Mouse (Mus musculus) stomach, embryonic 16.5 days (tissue): Measurements from ENCODE around the gene Cacnb1. TPM values are rescaled to one million over a fixed set of nuclear protein-coding genes. Genes with fewer than 3 reads are reported as not detected.

ENCODE experiments used
- ATAC-seq: fragments of 200-750 bp; cut with Nextera tagmentation; 2 replicates; pipeline ENCODE4 v1.8.0; 2017; ENCODE audit warnings: moderate number of reproducible peaks, moderate TSS enrichment; ENCODE audit not compliant: insufficient read depth, low FRiP score
- H3K27ac ChIP-seq: fragments of 300-500 bp; sonication (generic); 2 replicates; pipeline ENCODE4 v1.5.1; 2014; ENCODE audit warnings: low read length
- H3K27me3 ChIP-seq: fragments of 300-500 bp; sonication (generic); 2 replicates; pipeline ENCODE4 v1.6.1; 2014; ENCODE audit warnings: low read length, control low read depth, mixed read lengths; ENCODE audit not compliant: control insufficient read depth, insufficient read depth
- H3K36me3 ChIP-seq: fragments of 300-500 bp; sonication (generic); 2 replicates; pipeline ENCODE4 v1.6.1; 2014; ENCODE audit warnings: low read length; ENCODE audit not compliant: control insufficient read depth, insufficient read depth
- H3K4me1 ChIP-seq: fragments of 300-500 bp; sonication (generic); 2 replicates; pipeline ENCODE4 v1.6.1; 2014; ENCODE audit warnings: low read length, control low read depth, mixed read lengths; ENCODE audit not compliant: control insufficient read depth, insufficient read depth
- H3K4me2 ChIP-seq: fragments of 300-500 bp; sonication (generic); 2 replicates; pipeline ENCODE4 v1.6.1; 2014; ENCODE audit warnings: low read depth, low read length, mixed read lengths
- H3K4me3 ChIP-seq: fragments of 300-500 bp; sonication (generic); replicated peaks from 2 replicates; pipeline ENCODE4 v1.5.1; 2014; ENCODE audit warnings: mild to moderate bottlenecking, low read length
- H3K9ac ChIP-seq: fragments of 300-500 bp; sonication (generic); 2 replicates; pipeline ENCODE4 v1.6.1; 2014; ENCODE audit warnings: low read length
- H3K9me3 ChIP-seq: fragments of 300-500 bp; sonication (generic); replicated peaks from 2 replicates; pipeline ENCODE4 v1.6.1; 2016; ENCODE audit warnings: low read length, control low read depth; ENCODE audit not compliant: control insufficient read depth
- WGBS: fragments of 180-500 bp; shearing (Covaris S2); extraction: QIAGEN DNeasy Blood & Tissue Kit; methylation state at CpG from one replicate; pipeline ENCODE4 v1.1.7; 2014; 5-methylcytosine and 5-hydroxymethylcytosine counted together
- polyA plus RNA-seq: library from polyadenylated mRNA; unstranded; fragments of >200 nt; fragmentation: Nextera tagmentation; extraction: Ambion mirVana; gene quantifications from 2 replicates; pipeline ENCODE4 v1.2.1, GENCODE M21; 2015

The Cacnb1 gene
- polyA plus RNA-seq, 1 experiment from 2014 or later: 12.1 TPM

DNA sequence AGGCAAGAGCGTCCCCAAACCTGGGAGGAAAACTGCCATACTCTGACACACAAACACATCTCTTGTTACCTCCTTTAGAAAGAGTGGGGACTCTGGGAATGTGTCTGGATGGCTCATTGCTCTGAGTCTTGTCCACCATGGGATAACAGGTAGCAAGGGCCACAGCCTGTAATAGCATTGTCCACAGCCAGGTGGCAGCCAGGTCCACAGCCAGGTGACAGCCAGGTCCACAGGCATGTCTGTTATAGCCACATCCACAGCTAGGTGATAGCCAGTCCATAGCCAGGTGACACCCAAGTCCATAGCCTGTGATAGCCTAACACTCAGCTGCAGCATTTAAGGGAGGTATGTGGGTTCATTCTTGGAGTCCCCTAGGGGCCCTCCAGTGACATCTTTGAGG is 61.9 kb downstream of the Cacnb1 start:
- Histone ChIP-seq H3K27ac (no peak overlapping the region), H3K4me2 (no peak overlapping the region), H3K4me1 (no peaks in the 10 kb centered on the region), H3K9ac (no peak overlapping the region), H3K4me3 (no peak overlapping the region), H3K36me3 (no peaks in the 10 kb centered on the region), H3K9me3 (no peaks in the 10 kb centered on the region), H3K27me3 (no peaks in the 10 kb centered on the region)
- WGBS: 81% methylated on average over 1 of the region's 1 CpGs
- ATAC-seq: no peak

DNA sequence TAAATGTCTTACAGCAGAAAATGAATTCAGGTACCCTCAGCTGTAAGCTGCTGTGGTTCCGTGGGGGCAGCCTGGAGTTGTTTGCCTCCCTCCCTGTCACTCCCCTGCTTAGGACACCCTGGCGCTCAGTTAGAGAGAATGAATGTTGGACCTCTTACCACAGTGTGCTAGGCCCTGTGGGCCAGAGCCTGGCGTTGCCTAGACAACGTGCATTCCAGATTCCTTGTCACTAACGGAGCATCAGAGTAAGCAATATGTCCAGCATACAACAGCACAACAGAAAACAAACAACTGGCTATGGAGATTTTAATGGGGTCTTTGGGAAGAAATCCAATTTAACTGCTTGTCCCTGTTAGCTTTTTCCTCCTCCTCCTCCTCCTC is 63.5 kb downstream of the Cacnb1 start:
- no peak overlapping the region for H3K4me2 ChIP-seq
- H3K27ac ChIP-seq: no peak overlapping the region
- ATAC-seq: no peak
- WGBS: 63% methylated on average over 5 of the region's 5 CpGs
- no peak overlapping the region for H3K4me3 ChIP-seq
- H3K4me1 ChIP-seq: peaks cover 3% of the 10 kb centered on the region; the same call in 1 of the 2 replicates
- H3K9me3 ChIP-seq: no peaks in the 10 kb centered on the region
- H3K9ac ChIP-seq: no peak overlapping the region
- H3K36me3 ChIP-seq: no peaks in the 10 kb centered on the region
- no peaks in the 10 kb centered on the region for H3K27me3 ChIP-seq

DNA sequence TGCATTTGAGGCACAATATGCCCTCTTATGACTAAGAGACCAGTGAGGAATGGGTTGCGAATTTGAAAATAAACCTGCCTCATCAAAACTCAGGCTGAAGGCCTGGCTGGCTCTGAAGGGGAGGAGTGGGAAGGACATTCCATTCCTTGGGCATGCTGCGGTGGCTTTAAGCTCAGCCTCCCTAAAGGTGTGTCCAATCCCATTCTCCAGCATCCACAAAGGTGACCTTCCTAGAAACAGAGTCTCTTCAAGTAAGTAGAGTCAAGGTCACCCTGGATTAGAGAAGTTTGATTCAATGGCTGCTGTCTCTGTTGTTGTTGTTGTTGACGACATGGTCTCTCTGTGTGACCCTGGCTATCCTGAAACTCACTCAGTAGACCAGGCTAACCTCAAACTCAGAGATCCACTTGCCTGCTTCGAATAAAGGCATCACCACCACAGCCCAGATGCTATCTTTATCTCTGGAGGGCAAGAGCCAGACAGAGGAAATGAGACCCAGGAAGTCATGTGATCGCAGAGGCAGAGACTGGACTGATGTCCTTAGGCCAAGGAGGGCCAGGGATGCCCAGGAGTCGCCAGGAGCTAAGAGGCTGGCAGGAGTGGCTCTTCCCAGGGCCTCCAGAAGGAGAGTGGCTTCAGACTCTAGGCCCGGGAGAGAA is 64.1 kb downstream of the Cacnb1 start:
- H3K9me3 ChIP-seq: no peaks in the 10 kb centered on the region
- no peak overlapping the region for H3K4me3 ChIP-seq
- 75% methylated on average over 7 of the region's 7 CpGs for WGBS
- ATAC-seq: no peak
- no peak overlapping the region for H3K4me2 ChIP-seq
- no peak overlapping the region for H3K9ac ChIP-seq
- H3K4me1 ChIP-seq: peaks cover 3% of the 10 kb centered on the region; the same call in 1 of the 2 replicates
- H3K36me3 ChIP-seq: no peaks in the 10 kb centered on the region
- H3K27me3 ChIP-seq: no peaks in the 10 kb centered on the region
- no peak overlapping the region for H3K27ac ChIP-seq

DNA sequence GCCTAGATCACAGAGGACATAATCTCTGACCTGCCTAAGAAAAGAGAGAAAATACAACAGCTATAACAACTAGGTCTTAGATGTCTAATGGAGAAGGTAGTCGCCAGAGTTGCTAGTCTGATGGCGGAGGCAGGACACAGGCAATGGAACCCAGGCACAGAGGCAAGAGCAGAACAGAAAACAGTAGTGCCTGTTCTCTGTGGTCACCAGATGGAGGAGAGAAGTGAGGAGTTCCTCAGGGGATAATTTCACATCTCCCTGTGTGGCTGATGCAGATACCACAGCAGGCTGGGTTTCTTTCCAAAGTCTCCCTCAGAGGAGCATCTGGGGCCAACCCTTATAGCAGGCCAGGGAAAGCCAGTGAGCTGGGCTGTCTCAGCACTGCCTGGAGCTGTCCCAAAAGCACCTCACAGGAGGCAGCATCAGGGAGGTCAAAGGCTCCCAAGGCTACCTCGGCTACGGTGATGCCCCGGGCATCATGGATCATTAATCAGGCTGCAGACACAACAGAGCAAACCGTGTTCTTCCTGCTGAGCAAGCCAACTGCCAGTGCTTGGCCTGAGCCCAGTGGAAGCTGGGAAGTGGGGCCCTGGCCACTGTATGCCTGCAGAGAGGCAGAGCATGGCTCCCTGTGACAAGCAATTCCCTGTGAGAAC is 65.8 kb downstream of the Cacnb1 start:
- H3K4me2 ChIP-seq: no peak overlapping the region
- H3K27ac ChIP-seq: no peak overlapping the region
- no peak overlapping the region for H3K4me3 ChIP-seq
- H3K36me3 ChIP-seq: no peaks in the 10 kb centered on the region
- peaks cover 3% of the 10 kb centered on the region; the same call in 1 of the 2 replicates for H3K4me1 ChIP-seq
- H3K9me3 ChIP-seq: no peaks in the 10 kb centered on the region
- no peak overlapping the region for H3K9ac ChIP-seq
- H3K27me3 ChIP-seq: no peaks in the 10 kb centered on the region
- no peak for ATAC-seq
- WGBS: 36% methylated on average over 6 of the region's 6 CpGs

DNA sequence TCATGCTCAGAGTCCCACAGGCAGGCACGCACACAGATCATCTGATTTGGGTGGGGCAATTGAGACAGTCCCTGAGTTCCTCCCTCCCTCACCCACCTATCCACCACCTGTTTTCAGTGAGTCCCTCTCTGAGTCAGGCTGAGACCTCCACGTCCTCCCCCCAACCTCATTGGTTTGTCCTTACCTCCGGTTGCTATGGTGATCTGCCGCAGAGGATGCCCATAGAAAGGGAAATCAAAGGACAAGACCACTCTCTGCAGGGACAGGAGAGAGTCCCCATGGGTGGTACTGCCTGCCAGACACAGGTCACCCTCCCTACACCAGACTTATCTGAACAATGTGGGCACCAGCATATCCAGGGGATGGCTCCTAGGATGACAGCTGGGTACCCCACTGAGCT is 66.9 kb downstream of the Cacnb1 start:
- Histone ChIP-seq H3K4me1 (peaks cover 3% of the 10 kb centered on the region; the same call in 1 of the 2 replicates), H3K9ac (no peak overlapping the region), H3K4me2 (no peak overlapping the region), H3K36me3 (no peaks in the 10 kb centered on the region), H3K27me3 (no peaks in the 10 kb centered on the region), H3K27ac (no peak overlapping the region), H3K9me3 (no peaks in the 10 kb centered on the region), H3K4me3 (no peak overlapping the region)
- no peak for ATAC-seq
- 69% methylated on average over 4 of the region's 4 CpGs for WGBS

DNA sequence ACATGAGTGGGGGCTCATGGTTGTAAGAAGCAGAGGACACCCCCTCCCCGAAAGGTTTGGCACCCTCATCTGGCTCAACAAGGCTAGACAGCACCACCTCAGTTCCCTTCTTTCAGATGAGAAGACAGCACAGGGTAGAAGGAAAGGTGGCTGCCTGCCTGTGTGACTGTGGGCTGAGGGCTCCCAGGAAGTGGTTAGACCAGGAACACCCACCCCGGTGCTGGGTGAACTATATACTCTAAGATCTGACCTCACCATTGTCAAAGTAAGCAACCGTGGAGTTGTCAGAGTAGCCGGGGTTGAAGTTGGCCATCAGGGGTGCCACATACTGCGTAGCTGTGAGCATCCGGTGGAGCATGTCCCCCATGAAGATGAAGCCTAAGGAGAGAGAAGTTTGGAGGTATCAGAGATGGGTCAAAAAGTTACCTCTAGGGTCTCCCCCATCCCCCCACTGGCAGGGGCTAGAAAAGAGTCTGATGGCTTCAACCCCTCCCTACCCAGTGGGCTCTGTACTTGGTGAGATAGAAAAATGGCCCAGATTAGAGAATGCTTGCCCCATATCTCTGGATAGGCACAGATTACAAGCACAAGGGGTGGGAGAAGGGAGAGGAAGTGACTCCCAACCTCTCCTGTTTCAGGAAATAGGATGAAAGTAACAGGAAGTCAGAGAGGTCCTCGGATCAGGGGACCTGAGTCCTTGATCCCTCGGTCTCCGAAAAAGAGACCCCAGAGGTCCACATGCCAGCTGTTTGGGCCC is 67.5 kb downstream of the Cacnb1 start:
- Histone ChIP-seq H3K27me3 (no peaks in the 10 kb centered on the region), H3K9me3 (no peaks in the 10 kb centered on the region), H3K27ac (no peak overlapping the region), H3K36me3 (no peaks in the 10 kb centered on the region), H3K9ac (no peak overlapping the region), H3K4me3 (no peak overlapping the region), H3K4me1 (peaks cover 3% of the 10 kb centered on the region; the same call in 1 of the 2 replicates), H3K4me2 (no peak overlapping the region)
- 78% methylated on average over 9 of the region's 9 CpGs for WGBS
- no peak for ATAC-seq

DNA sequence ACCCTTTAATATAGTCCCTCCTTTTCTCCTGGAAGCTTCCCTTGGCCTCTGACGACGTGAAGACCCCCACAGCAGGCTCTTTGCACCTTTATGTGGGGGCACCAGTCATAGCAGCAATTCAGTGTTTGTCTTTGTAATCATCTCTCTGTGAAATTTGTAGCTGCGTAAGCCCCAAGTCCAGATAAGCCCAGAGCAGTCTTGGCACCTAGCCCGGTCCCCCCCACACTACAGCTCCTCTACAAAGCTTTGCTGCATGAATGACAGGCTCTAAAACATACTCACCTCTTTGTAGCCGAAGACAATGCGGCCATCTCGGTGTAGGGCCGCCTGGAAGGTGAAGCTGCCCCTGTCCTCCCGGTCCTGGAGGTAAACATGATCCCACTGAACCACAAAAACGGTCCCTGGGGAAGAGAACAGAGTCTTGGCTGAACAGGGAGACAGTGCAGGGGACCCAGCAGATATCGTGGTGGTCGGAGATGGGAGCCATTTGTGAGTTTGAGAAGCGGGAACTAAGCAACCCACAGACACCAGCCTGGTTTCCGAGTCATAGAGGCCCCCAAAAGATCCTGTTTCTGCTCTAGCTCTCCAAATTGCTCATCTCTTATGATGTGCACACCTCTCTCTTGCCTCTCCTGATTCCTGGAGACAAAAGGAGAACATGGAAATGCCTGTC is 68.2 kb downstream of the Cacnb1 start:
- no peak overlapping the region for H3K9ac ChIP-seq
- H3K9me3 ChIP-seq: no peaks in the 10 kb centered on the region
- no peak overlapping the region for H3K4me2 ChIP-seq
- no peak overlapping the region for H3K4me3 ChIP-seq
- ATAC-seq: no peak
- H3K27ac ChIP-seq: no peak overlapping the region
- H3K36me3 ChIP-seq: no peaks in the 10 kb centered on the region
- peaks cover 3% of the 10 kb centered on the region; the same call in 1 of the 2 replicates for H3K4me1 ChIP-seq
- 49% methylated on average over 14 of the region's 14 CpGs for WGBS
- H3K27me3 ChIP-seq: no peaks in the 10 kb centered on the region

DNA sequence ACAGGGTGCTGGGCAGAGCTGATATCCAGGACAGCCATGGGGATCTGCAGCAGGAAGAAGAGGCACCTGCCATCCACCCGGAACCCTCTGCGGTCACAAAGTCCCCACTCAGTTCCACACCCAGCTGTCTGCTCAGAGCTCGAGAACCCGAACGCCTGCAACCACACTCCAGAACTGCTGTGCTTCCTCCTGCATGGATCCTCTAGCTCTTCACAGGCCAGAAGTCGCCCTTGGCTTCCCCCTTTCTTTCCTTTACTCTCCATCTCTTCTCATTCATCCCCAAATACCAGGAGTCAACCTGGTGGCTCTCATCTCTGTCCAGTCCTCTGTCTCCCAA is 68.9 kb downstream of the Cacnb1 start:
- Histone ChIP-seq H3K36me3 (no peaks in the 10 kb centered on the region), H3K9ac (no peak overlapping the region), H3K4me1 (peaks cover 3% of the 10 kb centered on the region; the same call in 1 of the 2 replicates), H3K27ac (no peak overlapping the region), H3K27me3 (no peaks in the 10 kb centered on the region), H3K9me3 (no peaks in the 10 kb centered on the region), H3K4me2 (no peak overlapping the region), H3K4me3 (no peak overlapping the region)
- WGBS: 89% methylated on average over 6 of the region's 6 CpGs
- no peak for ATAC-seq
